Mouse (Mus musculus) forebrain, embryonic 16.5 days (tissue): ENCODE results near the gene Marcks. TPM values are rescaled to one million over a fixed set of nuclear protein-coding genes. Genes with fewer than 3 reads are reported as not detected.
"Not testable (repeated sequence)": the region's sequence is repeated elsewhere in the genome, so short reads cannot be mapped to it uniquely, and the experiment has no call there.

Source experiments
- ATAC-seq: fragments of 200-750 bp; cut with Nextera tagmentation; 2 replicates; pipeline ENCODE4 v1.8.0; 2017; ENCODE audit warnings: mild to moderate bottlenecking, moderate library complexity
- H3K27ac ChIP-seq: fragments of 300-500 bp; sonication (generic); 2 replicates; pipeline ENCODE4 v1.5.1; 2014; ENCODE audit warnings: low read length, control low read depth
- H3K27me3 ChIP-seq: fragments of 300-500 bp; sonication (generic); replicated peaks from 2 replicates; pipeline ENCODE4 v1.6.1; 2014; ENCODE audit warnings: low read length; ENCODE audit not compliant: control insufficient read depth, insufficient read depth
- H3K36me3 ChIP-seq: fragments of 300-500 bp; sonication (generic); 2 replicates; pipeline ENCODE4 v1.6.1; 2014; ENCODE audit not compliant: control insufficient read depth, insufficient read depth
- H3K4me1 ChIP-seq: fragments of 300-500 bp; sonication (generic); replicated peaks from 2 replicates; pipeline ENCODE4 v1.6.1; 2014; ENCODE audit warnings: low read length; ENCODE audit not compliant: control insufficient read depth, insufficient read depth
- H3K4me2 ChIP-seq: fragments of 300-500 bp; sonication (generic); 2 replicates; pipeline ENCODE4 v1.6.1; 2014; ENCODE audit warnings: mild to moderate bottlenecking, low read length, control low read depth
- H3K4me3 ChIP-seq: fragments of 300-500 bp; sonication (generic); replicated peaks from 2 replicates; pipeline ENCODE4 v1.5.1; 2014; ENCODE audit warnings: mild to moderate bottlenecking, low read length, control low read depth
- H3K9ac ChIP-seq: fragments of 300-500 bp; sonication (generic); replicated peaks from 2 replicates; pipeline ENCODE4 v1.6.1; 2014; ENCODE audit warnings: low read depth, low read length, control low read depth
- H3K9me3 ChIP-seq: fragments of 300-500 bp; sonication (generic); 2 replicates; pipeline ENCODE4 v1.6.1; 2016; ENCODE audit warnings: low read length; ENCODE audit not compliant: control insufficient read depth
- WGBS: fragments of 180-500 bp; shearing (Covaris S2); extraction: QIAGEN DNeasy Blood & Tissue Kit; methylation state at CpG from one replicate; pipeline ENCODE4 v1.1.7; 2014; 5-methylcytosine and 5-hydroxymethylcytosine counted together
- polyA plus RNA-seq: library from polyadenylated mRNA; unstranded; fragments of >200 nt; fragmentation: Nextera tagmentation; extraction: Ambion mirVana; gene quantifications from 2 replicates; pipeline ENCODE4 v1.2.1, GENCODE M21; 2015

The Marcks gene
- polyA plus RNA-seq, 1 experiment from 2014 or later: 178 TPM

DNA sequence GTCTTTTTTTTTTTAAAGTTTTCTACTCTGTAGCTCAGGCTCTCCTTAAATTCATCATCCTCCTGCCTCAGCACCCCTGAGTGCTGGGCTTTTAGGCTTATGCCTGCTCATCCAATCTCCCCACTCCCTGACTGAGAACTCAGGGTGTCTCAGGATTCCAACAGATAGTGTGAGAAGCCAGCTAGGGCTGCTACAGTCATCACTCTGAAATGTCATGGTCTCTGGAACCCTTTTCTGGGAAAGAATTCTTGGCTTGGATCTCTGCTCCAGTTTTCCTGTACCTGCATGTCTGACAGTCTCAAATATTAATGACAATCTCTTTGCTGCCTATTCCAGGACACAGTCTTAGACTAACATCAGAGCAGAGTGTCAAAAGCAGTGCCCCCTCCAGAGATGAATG, 45.4 kb downstream of the Marcks start:
- no peaks in the 10 kb centered on the region for H3K9me3 ChIP-seq
- no peaks in the 10 kb centered on the region for H3K4me1 ChIP-seq
- H3K27ac ChIP-seq: no peak overlapping the region
- no peak for ATAC-seq
- no peak overlapping the region for H3K9ac ChIP-seq
- H3K4me2 ChIP-seq: no peak overlapping the region
- H3K4me3 ChIP-seq: no peak overlapping the region
- no peaks in the 10 kb centered on the region for H3K27me3 ChIP-seq
- H3K36me3 ChIP-seq: no peaks in the 10 kb centered on the region

DNA sequence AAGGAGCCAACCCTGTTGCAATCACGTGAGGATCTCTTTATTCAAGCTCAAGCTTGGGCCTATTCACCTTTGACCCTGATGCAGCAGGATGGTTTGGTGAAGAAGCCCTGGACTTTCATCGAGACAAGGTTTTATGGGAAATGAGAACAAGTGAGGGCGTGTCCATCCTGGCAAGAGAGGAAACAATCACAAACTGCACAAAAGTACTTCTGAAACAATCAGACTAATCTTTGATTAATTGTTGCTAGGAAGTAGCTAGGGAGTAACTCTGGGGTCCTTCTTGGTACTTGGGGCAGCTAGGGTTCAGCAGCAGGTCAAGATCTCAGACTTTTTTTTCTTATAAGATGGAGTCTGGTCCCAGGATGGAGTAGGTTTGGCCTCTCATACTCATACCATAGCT, 48.3 kb downstream of the Marcks start:
- no peaks in the 10 kb centered on the region for H3K4me1 ChIP-seq
- no peaks in the 10 kb centered on the region for H3K9me3 ChIP-seq
- no peak for ATAC-seq
- H3K4me2 ChIP-seq: no peak overlapping the region
- WGBS: 92% methylated on average over 3 of the region's 3 CpGs
- H3K27ac ChIP-seq: no peak overlapping the region
- no peaks in the 10 kb centered on the region for H3K27me3 ChIP-seq
- no peak overlapping the region for H3K9ac ChIP-seq
- no peak overlapping the region for H3K4me3 ChIP-seq
- no peaks in the 10 kb centered on the region for H3K36me3 ChIP-seq

DNA sequence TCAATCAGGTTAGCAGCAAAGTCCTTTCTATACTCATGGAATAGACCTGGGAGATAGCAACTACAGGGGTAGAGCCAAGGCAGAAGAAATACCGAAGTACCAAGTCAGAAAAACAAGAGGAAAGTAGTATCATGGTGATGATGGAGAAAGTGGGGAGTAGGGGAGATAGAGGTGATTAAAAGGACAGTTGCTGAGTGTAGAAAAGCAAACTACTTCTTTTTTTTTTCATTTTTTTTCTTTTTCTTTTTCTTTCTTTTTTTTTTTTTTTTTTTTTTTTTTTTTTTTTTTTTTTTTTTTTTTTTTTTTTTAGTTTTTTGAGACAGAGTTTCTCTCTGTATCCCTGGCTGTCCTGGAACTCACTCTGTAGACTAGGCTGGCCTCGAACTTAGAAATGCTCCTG, 54.6 kb downstream of the Marcks start:
- H3K4me2 ChIP-seq: not testable (repeated sequence)

More for the DNA sequence above, 54.6 kb downstream of the Marcks start:
- H3K36me3 ChIP-seq, H3K27ac ChIP-seq, H3K4me3 ChIP-seq, ATAC-seq, H3K4me1 ChIP-seq, H3K27me3 ChIP-seq, H3K9ac ChIP-seq, H3K9me3 ChIP-seq: not testable (repeated sequence)
- 86% methylated on average over 2 of the region's 2 CpGs for WGBS

Other genes with a start within 250 kb of the Marcks start
- gene Hdac2, start 164.4 kb downstream of the Marcks start, polyA plus RNA-seq: 423 and 461 TPM in 2 replicates